8 mouse cellular contexts compared by ENCODE assay signal in the genomic region with DNA sequence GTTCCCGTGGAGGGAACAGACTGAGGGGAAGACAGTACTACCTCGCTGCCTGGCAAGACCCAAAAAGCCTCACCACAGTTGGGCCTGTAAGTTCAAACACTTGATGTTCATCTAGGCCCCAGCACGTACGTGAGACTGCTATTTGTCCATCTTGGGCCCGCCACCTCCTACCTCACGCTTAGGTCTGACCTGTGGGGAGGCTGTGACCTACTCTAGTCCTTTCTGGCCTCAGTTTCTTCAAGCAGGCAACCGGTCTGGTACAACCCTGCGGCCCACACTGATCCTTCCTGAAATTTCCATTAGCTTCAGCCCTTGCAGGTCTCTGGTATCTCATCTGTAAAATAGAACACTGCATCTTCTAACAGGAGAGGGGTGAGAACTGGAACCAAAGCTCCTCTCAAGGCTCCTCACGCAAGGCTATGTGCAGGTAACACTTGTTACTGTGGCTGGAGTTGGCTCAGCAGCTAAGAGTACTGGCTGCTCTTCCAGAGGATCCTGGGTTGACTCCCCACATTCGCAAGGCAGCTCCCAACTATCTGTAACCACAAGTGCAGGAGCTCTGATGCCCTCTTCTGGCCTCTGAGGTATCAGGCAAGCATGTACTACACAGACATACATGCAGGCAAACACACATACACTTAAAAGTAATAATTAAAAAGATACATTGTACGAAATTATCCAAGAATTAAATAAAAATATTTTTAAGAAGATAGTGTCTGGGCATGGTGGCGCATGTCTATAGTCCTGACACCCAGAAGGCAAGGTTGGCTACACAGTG. TPM values are rescaled to one million over a fixed set of nuclear protein-coding genes. Genes with fewer than 3 reads are reported as not detected.
DNase-seq lines count a peak whose midpoint lies in the region; ATAC-seq and TF ChIP-seq lines count a peak whose summit lies in the region.

No protein-coding gene starts in this region.

- DNase-seq in lung, adult 2 months = peak; percentile 7
- no peak for DNase-seq in lung, postnatal 4 days
- DNase-seq in frontal cortex, postnatal 10 days (ENCODE audit: low spot score in 2 of 2) = no peak
- no peak for DNase-seq in urinary bladder, postnatal 4 days (ENCODE audit: low spot score in 2 of 2)
- DNase-seq in natural killer cell, adult 2 months (ENCODE audit: low spot score in 2 of 2) = no peak

- WGBS in lung, adult 2 months = 80% methylated on average over 12 of the region's 12 CpGs
- WGBS in embryonic facial prominence, embryonic 12.5 days = 89% methylated on average over 12 of the region's 12 CpGs
- 85% methylated on average over 12 of the region's 12 CpGs for WGBS in hindbrain, embryonic 16.5 days
- 89% methylated on average over 12 of the region's 12 CpGs for WGBS in neural tube, embryonic 12.5 days

- no peaks in the 10 kb centered on the region for H3K27me3 ChIP-seq in embryonic facial prominence, embryonic 12.5 days
- no peaks in the 10 kb centered on the region for H3K27me3 ChIP-seq in hindbrain, embryonic 16.5 days (replicated peaks; ENCODE audit: control insufficient read depth, insufficient read depth, low read length)
- no peaks in the 10 kb centered on the region for H3K27me3 ChIP-seq in neural tube, embryonic 12.5 days (replicated peaks)

- H3K4me1 ChIP-seq in lung, adult 2 months (ENCODE audit: control insufficient read depth, insufficient read depth, low read length) = peaks cover 70% of the 10 kb centered on the region
- H3K4me1 ChIP-seq in embryonic facial prominence, embryonic 12.5 days = peaks cover 46% of the 10 kb centered on the region
- H3K4me1 ChIP-seq in hindbrain, embryonic 16.5 days (ENCODE audit: control insufficient read depth, insufficient read depth, low read depth, low read length) = peaks cover 52% of the 10 kb centered on the region
- peaks cover 61% of the 10 kb centered on the region for H3K4me1 ChIP-seq in neural tube, embryonic 12.5 days

- no peak overlapping the region for H3K4me2 ChIP-seq in embryonic facial prominence, embryonic 12.5 days (replicated peaks)
- H3K4me2 ChIP-seq in hindbrain, embryonic 16.5 days (ENCODE audit: low read length) = no peak overlapping the region
- peak overlapping the region; percentile 99; the same call in 1 of the 2 replicates for H3K4me2 ChIP-seq in neural tube, embryonic 12.5 days (replicated peaks)

- H3K27ac ChIP-seq in embryonic facial prominence, embryonic 12.5 days = peak overlapping the region; percentile 7; the same call in 1 of the 2 replicates
- H3K27ac ChIP-seq in hindbrain, embryonic 16.5 days (ENCODE audit: low read depth, low read length) = peak overlapping the region; percentile 90
- H3K27ac ChIP-seq in neural tube, embryonic 12.5 days = peak overlapping the region; percentile 96; the same call in 1 of the 2 replicates

- 0 out of 2 replicates have a peak, but pooled peaks have one; percentile 15 for TF ChIP-seq CTCF in lung, adult 2 months (IDR thresholded peaks at IDR 0.05; ENCODE audit: insufficient read depth, low read length)

- ATAC-seq in embryonic facial prominence, embryonic 12.5 days (ENCODE audit: insufficient number of reproducible peaks, insufficient read depth, low FRiP score, low TSS enrichment) = no peak
- no peak for ATAC-seq in hindbrain, embryonic 16.5 days
- no peak for ATAC-seq in neural tube, embryonic 12.5 days (ENCODE audit: low FRiP score, low read depth)

- no peak for TF ChIP-seq POLR2A in lung, adult 2 months (IDR thresholded peaks at IDR 0.05; ENCODE audit: borderline replicate concordance, extremely low read depth, low read depth, low read length)

- H3K9me3 ChIP-seq in embryonic facial prominence, embryonic 12.5 days = no peaks in the 10 kb centered on the region
- no peaks in the 10 kb centered on the region for H3K9me3 ChIP-seq in hindbrain, embryonic 16.5 days (ENCODE audit: control insufficient read depth, low read length)
- H3K9me3 ChIP-seq in neural tube, embryonic 12.5 days = no peaks in the 10 kb centered on the region

- no peak overlapping the region; the same call in 1 of the 2 replicates for H3K9ac ChIP-seq in embryonic facial prominence, embryonic 12.5 days
- no peak overlapping the region for H3K9ac ChIP-seq in hindbrain, embryonic 16.5 days (ENCODE audit: low read depth, low read length)
- peak overlapping the region; percentile 29; the same call in 1 of the 2 replicates for H3K9ac ChIP-seq in neural tube, embryonic 12.5 days

- peaks cover 42% of the 10 kb centered on the region for H3K36me3 ChIP-seq in embryonic facial prominence, embryonic 12.5 days
- H3K36me3 ChIP-seq in hindbrain, embryonic 16.5 days (ENCODE audit: control insufficient read depth, insufficient read depth, low read length) = 0 out of 2 replicates have a peak, but pooled peaks cover 3% of the 10 kb centered on the region
- H3K36me3 ChIP-seq in neural tube, embryonic 12.5 days = peaks cover 36% of the 10 kb centered on the region

- H3K4me3 ChIP-seq in lung, adult 2 months (replicated peaks; ENCODE audit: extremely low read depth, low read depth, low read length) = no peak overlapping the region
- H3K4me3 ChIP-seq in embryonic facial prominence, embryonic 12.5 days = no peak overlapping the region
- H3K4me3 ChIP-seq in hindbrain, embryonic 16.5 days (ENCODE audit: low read length) = no peak overlapping the region
- no peak overlapping the region for H3K4me3 ChIP-seq in neural tube, embryonic 12.5 days

RNA-seq across cellular contexts. Expression of a gene that starts 9.6 kb away (rescaled TPM):
- 844 and 991 TPM in 2 replicates for polyA plus RNA-seq in lung, adult 2 months (2012; rRNA removed)
- polyA plus RNA-seq in embryonic facial prominence, embryonic 12.5 days (2016; fragmentation: Nextera tagmentation; extraction: Ambion mirVana) = 439 and 443 TPM in 2 replicates
- polyA plus RNA-seq in hindbrain, embryonic 16.5 days (2015; fragmentation: Nextera tagmentation; extraction: Ambion mirVana) = 302 and 317 TPM in 2 replicates
- 465 and 488 TPM in 2 replicates for polyA plus RNA-seq in neural tube, embryonic 12.5 days (2016; fragmentation: Nextera tagmentation; extraction: Ambion mirVana)

RNA-seq across cellular contexts. Expression of a gene that starts 16.5 kb away (rescaled TPM):
- 81.0 and 95.6 TPM in 2 replicates for polyA plus RNA-seq in lung, adult 2 months (2012; rRNA removed)
- polyA plus RNA-seq in embryonic facial prominence, embryonic 12.5 days (2016; fragmentation: Nextera tagmentation; extraction: Ambion mirVana) = 3.8 and 6.9 TPM in 2 replicates
- polyA plus RNA-seq in hindbrain, embryonic 16.5 days (2015; fragmentation: Nextera tagmentation; extraction: Ambion mirVana) = 5.6 and 7.0 TPM in 2 replicates
- 4.7 and 4.8 TPM in 2 replicates for polyA plus RNA-seq in neural tube, embryonic 12.5 days (2016; fragmentation: Nextera tagmentation; extraction: Ambion mirVana)

RNA-seq across cellular contexts. Expression of a gene that starts 38.1 kb away (rescaled TPM):
- polyA plus RNA-seq in lung, adult 2 months (2012; rRNA removed) = 41.5 and 41.8 TPM in 2 replicates
- polyA plus RNA-seq in embryonic facial prominence, embryonic 12.5 days (2016; fragmentation: Nextera tagmentation; extraction: Ambion mirVana) = 35.8 and 36.9 TPM in 2 replicates
- 13.5 and 16.9 TPM in 2 replicates for polyA plus RNA-seq in hindbrain, embryonic 16.5 days (2015; fragmentation: Nextera tagmentation; extraction: Ambion mirVana)
- polyA plus RNA-seq in neural tube, embryonic 12.5 days (2016; fragmentation: Nextera tagmentation; extraction: Ambion mirVana) = 20.6 and 23.3 TPM in 2 replicates

RNA-seq across cellular contexts. Expression of a gene that starts 43.8 kb away (rescaled TPM):
- polyA plus RNA-seq in lung, adult 2 months (2012; rRNA removed) = 1.8 and 16.1 TPM in 2 replicates
- polyA plus RNA-seq in embryonic facial prominence, embryonic 12.5 days (2016; fragmentation: Nextera tagmentation; extraction: Ambion mirVana) = 8.2 and 8.3 TPM in 2 replicates
- polyA plus RNA-seq in hindbrain, embryonic 16.5 days (2015; fragmentation: Nextera tagmentation; extraction: Ambion mirVana) = 53.2 and 55.0 TPM in 2 replicates
- polyA plus RNA-seq in neural tube, embryonic 12.5 days (2016; fragmentation: Nextera tagmentation; extraction: Ambion mirVana) = 12.8 and 14.1 TPM in 2 replicates

RNA-seq across cellular contexts. Expression of a gene that starts 44.9 kb away (rescaled TPM):
- polyA plus RNA-seq in lung, adult 2 months (2012; rRNA removed) = 1.7 and 1.8 TPM in 2 replicates
- 1.4 and 1.5 TPM in 2 replicates for polyA plus RNA-seq in embryonic facial prominence, embryonic 12.5 days (2016; fragmentation: Nextera tagmentation; extraction: Ambion mirVana)
- 2.7 and 2.9 TPM in 2 replicates for polyA plus RNA-seq in hindbrain, embryonic 16.5 days (2015; fragmentation: Nextera tagmentation; extraction: Ambion mirVana)
- 0.84 and 1.5 TPM in 2 replicates for polyA plus RNA-seq in neural tube, embryonic 12.5 days (2016; fragmentation: Nextera tagmentation; extraction: Ambion mirVana)

Comparison
In these comparisons a context has a peak if more than half of its experiments do, and no peak if none do; other contexts are left out.
1. H3K27ac ChIP-seq: peak in every context shown above with its lines; median percentile 96 in neural tube, embryonic 12.5 days; 90 in hindbrain, embryonic 16.5 days; 7 in embryonic facial prominence, embryonic 12.5 days.
2. RNA of a gene that starts 16.5 kb away (polyA plus RNA-seq): 81.0 to 95.6 TPM in lung, adult 2 months; 5.6 to 7.0 TPM in hindbrain, embryonic 16.5 days, 3.8 to 6.9 TPM in embryonic facial prominence, embryonic 12.5 days and 4.7 to 4.8 TPM in neural tube, embryonic 12.5 days; every median in the first group is over 10 times any median in the second.